Mouse (Mus musculus) stomach, embryonic 16.5 days (tissue): ENCODE measurements around the gene Arhgef28. TPM values are rescaled to one million over a fixed set of nuclear protein-coding genes. Genes with fewer than 3 reads are reported as not detected.

Experiments
- ATAC-seq: fragments of 200-750 bp; cut with Nextera tagmentation; 2 replicates; pipeline ENCODE4 v1.8.0; 2017; ENCODE audit warnings: moderate number of reproducible peaks, moderate TSS enrichment; ENCODE audit not compliant: insufficient read depth, low FRiP score
- H3K27ac ChIP-seq: fragments of 300-500 bp; sonication (generic); 2 replicates; pipeline ENCODE4 v1.5.1; 2014; ENCODE audit warnings: low read length
- H3K27me3 ChIP-seq: fragments of 300-500 bp; sonication (generic); 2 replicates; pipeline ENCODE4 v1.6.1; 2014; ENCODE audit warnings: low read length, control low read depth, mixed read lengths; ENCODE audit not compliant: control insufficient read depth, insufficient read depth
- H3K36me3 ChIP-seq: fragments of 300-500 bp; sonication (generic); 2 replicates; pipeline ENCODE4 v1.6.1; 2014; ENCODE audit warnings: low read length; ENCODE audit not compliant: control insufficient read depth, insufficient read depth
- H3K4me1 ChIP-seq: fragments of 300-500 bp; sonication (generic); 2 replicates; pipeline ENCODE4 v1.6.1; 2014; ENCODE audit warnings: low read length, control low read depth, mixed read lengths; ENCODE audit not compliant: control insufficient read depth, insufficient read depth
- H3K4me2 ChIP-seq: fragments of 300-500 bp; sonication (generic); 2 replicates; pipeline ENCODE4 v1.6.1; 2014; ENCODE audit warnings: low read depth, low read length, mixed read lengths
- H3K4me3 ChIP-seq: fragments of 300-500 bp; sonication (generic); replicated peaks from 2 replicates; pipeline ENCODE4 v1.5.1; 2014; ENCODE audit warnings: mild to moderate bottlenecking, low read length
- H3K9ac ChIP-seq: fragments of 300-500 bp; sonication (generic); 2 replicates; pipeline ENCODE4 v1.6.1; 2014; ENCODE audit warnings: low read length
- H3K9me3 ChIP-seq: fragments of 300-500 bp; sonication (generic); replicated peaks from 2 replicates; pipeline ENCODE4 v1.6.1; 2016; ENCODE audit warnings: low read length, control low read depth; ENCODE audit not compliant: control insufficient read depth
- WGBS: fragments of 180-500 bp; shearing (Covaris S2); extraction: QIAGEN DNeasy Blood & Tissue Kit; methylation state at CpG from one replicate; pipeline ENCODE4 v1.1.7; 2014; 5-methylcytosine and 5-hydroxymethylcytosine counted together
- polyA plus RNA-seq: library from polyadenylated mRNA; unstranded; fragments of >200 nt; fragmentation: Nextera tagmentation; extraction: Ambion mirVana; gene quantifications from 2 replicates; pipeline ENCODE4 v1.2.1, GENCODE M21; 2015

The Arhgef28 gene
- 26.6 and 30.7 TPM in 2 replicates for polyA plus RNA-seq

GRCm38 (mm10) chr13:98205771-98206545 is at the start of gene Arhgef28:
TSS of gene Arhgef28 (minus strand) at chr13:98206439.
- peak; percentile 89 for ATAC-seq
- Histone ChIP-seq H3K4me1 (0 out of 2 replicates have a peak, but pooled peaks cover 7% of the 10 kb centered on the region), H3K36me3 (no peaks in the 10 kb centered on the region), H3K9ac (peak within 1 kb of the TSS; percentile 82), H3K9me3 (0 out of 2 replicates have a peak, but pooled peaks cover 2% of the 10 kb centered on the region), H3K4me3 (peak within 1 kb of the TSS; percentile 72), H3K27ac (peak within 1 kb of the TSS; percentile 86), H3K27me3 (no peaks in the 10 kb centered on the region), H3K4me2 (peak within 1 kb of the TSS; percentile 95)
- under 1% methylated on average over 66 of the region's 76 CpGs for WGBS

- 68% methylated on average over 9 of the region's 9 CpGs for WGBS
- Histone ChIP-seq H3K9ac (no peak overlapping the region), H3K27ac (no peak overlapping the region), H3K27me3 (no peaks in the 10 kb centered on the region), H3K4me3 (no peak overlapping the region), H3K36me3 (peaks cover 40% of the 10 kb centered on the region), H3K4me2 (no peak overlapping the region), H3K9me3 (no peaks in the 10 kb centered on the region), H3K4me1 (no peaks in the 10 kb centered on the region)
- ATAC-seq: no peak
These were observed 48.7 kb upstream of the Arhgef28 start for GRCm38 (mm10) chr13:98254921-98255320.

DNA sequence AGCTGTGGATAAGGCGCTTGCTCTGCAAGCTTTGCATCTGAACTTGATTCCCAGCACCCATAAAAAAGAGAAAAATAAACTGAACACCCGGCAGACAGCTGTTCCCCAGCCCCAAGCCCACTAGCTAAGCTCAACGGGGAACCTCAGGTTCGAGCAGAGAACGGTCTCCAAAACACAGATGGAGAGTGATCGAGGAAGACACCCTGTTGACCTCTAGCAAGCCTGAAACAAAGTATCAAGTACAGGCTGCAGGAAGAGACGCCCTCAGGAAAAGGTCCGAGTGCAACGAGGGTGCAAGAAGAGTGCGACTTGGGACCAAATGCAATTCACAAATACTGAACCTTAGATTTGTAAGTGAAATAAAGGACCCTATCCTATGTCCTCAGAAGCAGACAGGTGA is 43.4 kb upstream of the Arhgef28 start:
- no peak for ATAC-seq
- no peaks in the 10 kb centered on the region for H3K27me3 ChIP-seq
- H3K36me3 ChIP-seq: peaks cover 38% of the 10 kb centered on the region
- 92% methylated on average over 10 of the region's 10 CpGs for WGBS
- no peak overlapping the region for H3K4me3 ChIP-seq
- no peak overlapping the region for H3K27ac ChIP-seq
- no peak overlapping the region for H3K4me2 ChIP-seq
- H3K9ac ChIP-seq: no peak overlapping the region
- H3K4me1 ChIP-seq: no peaks in the 10 kb centered on the region
- no peaks in the 10 kb centered on the region for H3K9me3 ChIP-seq

- Histone ChIP-seq H3K9ac (no peak overlapping the region), H3K4me3 (no peak overlapping the region), H3K4me1 (no peaks in the 10 kb centered on the region), H3K36me3 (peaks cover 13% of the 10 kb centered on the region; the same call in 1 of the 2 replicates), H3K4me2 (no peak overlapping the region), H3K27me3 (no peaks in the 10 kb centered on the region), H3K9me3 (no peaks in the 10 kb centered on the region), H3K27ac (no peak overlapping the region)
- WGBS: 65% methylated on average over 7 of the region's 7 CpGs
- ATAC-seq: no peak
These were observed 39.1 kb upstream of the Arhgef28 start for GRCm38 (mm10) chr13:98245386-98245785.

DNA sequence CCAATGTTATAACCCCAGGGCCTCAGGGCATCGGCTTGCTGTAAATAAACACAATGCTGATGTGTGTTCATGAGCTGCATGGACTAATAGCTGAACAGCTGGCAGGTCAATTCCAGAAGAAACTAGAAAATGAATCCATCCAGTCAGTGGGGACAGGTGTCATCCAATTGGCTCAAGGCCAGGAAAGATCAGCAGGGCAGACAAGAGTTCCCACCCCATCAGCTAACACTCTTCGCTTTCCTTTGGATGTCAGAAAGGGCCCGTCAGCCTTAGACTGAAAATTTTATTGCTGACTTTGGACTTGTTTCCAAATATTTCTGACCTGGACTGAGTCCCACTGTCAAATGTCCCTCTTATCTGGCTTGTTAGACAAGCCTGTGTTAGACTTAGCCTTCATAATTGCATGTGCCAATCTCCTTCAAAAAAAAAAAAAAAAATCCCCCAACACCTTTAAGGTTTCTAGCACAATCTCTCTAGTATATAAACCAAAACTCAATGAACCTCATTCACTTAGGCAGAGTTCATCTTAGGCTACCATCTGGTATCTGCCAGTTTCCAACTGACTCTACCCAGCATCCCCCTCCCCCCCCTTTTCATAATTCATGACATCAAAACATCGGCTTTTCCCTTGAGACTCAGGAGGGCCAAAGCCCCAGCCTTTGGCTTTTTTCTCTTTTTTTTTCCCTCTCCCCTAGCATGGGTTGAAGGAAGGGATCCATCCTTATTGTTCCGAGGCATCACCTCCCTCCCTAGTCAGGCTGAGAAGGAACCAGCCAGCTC is 38.5 kb upstream of the Arhgef28 start:
- Histone ChIP-seq H3K9me3 (no peaks in the 10 kb centered on the region), H3K27ac (no peak overlapping the region)

DNA sequence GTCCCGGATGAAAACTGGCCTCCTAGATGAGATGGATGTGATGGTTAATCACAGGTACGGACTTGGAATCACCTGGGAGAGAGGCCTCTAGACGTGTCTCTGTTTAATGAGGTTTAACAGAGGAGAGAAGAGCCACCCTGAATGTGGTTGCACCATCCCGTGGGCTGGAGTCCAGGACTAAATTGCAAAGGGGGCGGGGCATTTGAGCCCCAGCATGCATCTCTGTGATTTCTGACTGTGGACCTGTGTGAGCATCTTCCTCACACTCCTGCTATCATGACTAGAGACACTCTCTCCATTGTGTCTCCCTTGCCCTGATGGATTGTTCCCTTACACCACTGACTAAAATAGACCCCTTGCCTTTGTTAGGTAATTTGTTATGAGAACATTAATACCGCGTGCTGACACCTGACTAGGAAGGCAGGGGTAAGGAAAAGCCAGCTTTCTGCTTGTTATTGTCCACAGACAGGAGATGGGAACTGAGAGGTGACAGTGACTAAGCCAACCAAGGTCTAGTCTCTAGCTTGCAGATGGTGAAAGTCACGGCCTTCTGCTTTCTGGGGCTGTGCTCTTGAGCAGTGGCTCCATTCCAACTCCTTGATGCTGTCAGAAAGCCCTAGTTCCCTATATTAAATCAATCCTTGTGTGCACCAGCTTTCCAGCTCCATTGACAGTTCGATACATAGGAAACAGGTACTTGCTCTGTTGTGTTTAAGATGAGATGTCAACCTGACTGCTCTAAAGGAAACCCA is 35.5 kb upstream of the Arhgef28 start:
- Histone ChIP-seq H3K36me3 (no peaks in the 10 kb centered on the region), H3K4me3 (no peak overlapping the region), H3K27me3 (no peaks in the 10 kb centered on the region), H3K4me2 (no peak overlapping the region), H3K9me3 (no peaks in the 10 kb centered on the region), H3K4me1 (no peaks in the 10 kb centered on the region), H3K27ac (no peak overlapping the region), H3K9ac (no peak overlapping the region)
- WGBS: 71% methylated on average over 9 of the region's 9 CpGs
- ATAC-seq: no peak

More for the DNA sequence above, 38.5 kb upstream of the Arhgef28 start:
- no peak overlapping the region for H3K9ac ChIP-seq
- no peaks in the 10 kb centered on the region for H3K4me1 ChIP-seq
- no peak overlapping the region for H3K4me3 ChIP-seq
- WGBS: 66% methylated on average over 5 of the region's 5 CpGs
- ATAC-seq: no peak
- no peaks in the 10 kb centered on the region for H3K27me3 ChIP-seq
- H3K4me2 ChIP-seq: no peak overlapping the region
- 0 out of 2 replicates have a peak, but pooled peaks cover 9% of the 10 kb centered on the region for H3K36me3 ChIP-seq

GRCm38 (mm10) chr13:98239978-98240641 is 33.9 kb upstream of the Arhgef28 start:
- WGBS: 15% methylated on average over 12 of the region's 12 CpGs
- Histone ChIP-seq H3K9ac (no peak overlapping the region), H3K4me1 (no peaks in the 10 kb centered on the region), H3K27ac (no peak overlapping the region), H3K27me3 (no peaks in the 10 kb centered on the region), H3K36me3 (no peaks in the 10 kb centered on the region), H3K4me3 (no peak overlapping the region), H3K4me2 (no peak overlapping the region), H3K9me3 (no peaks in the 10 kb centered on the region)
- ATAC-seq: no peak

DNA sequence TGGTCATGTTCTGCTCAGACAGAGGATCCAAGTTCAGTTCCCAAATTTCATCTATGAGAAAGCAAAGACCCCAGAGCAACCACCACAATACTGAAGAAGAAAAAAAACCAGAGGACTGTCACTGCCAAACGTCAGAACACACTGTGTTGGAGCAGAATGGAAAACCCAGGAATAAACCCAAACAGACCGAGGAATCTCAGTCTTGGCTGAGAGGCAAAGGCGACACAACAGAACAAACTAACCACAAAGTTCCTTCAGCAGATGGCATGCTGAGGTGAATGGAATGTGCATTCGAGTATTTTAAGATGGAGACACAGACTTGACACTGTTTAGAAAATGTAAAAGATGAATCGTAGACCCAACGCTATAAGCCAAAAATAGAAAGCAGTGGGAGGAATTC is 29.2 kb upstream of the Arhgef28 start:
- Histone ChIP-seq H3K4me2 (no peak overlapping the region), H3K9me3 (no peaks in the 10 kb centered on the region), H3K27me3 (no peaks in the 10 kb centered on the region), H3K4me3 (no peak overlapping the region), H3K4me1 (no peaks in the 10 kb centered on the region), H3K36me3 (no peaks in the 10 kb centered on the region), H3K9ac (no peak overlapping the region), H3K27ac (no peak overlapping the region)
- WGBS: 43% methylated on average over 6 of the region's 6 CpGs
- ATAC-seq: no peak
